Comparison of ENCODE assay signal across 15 mouse cellular contexts in the genomic region with DNA sequence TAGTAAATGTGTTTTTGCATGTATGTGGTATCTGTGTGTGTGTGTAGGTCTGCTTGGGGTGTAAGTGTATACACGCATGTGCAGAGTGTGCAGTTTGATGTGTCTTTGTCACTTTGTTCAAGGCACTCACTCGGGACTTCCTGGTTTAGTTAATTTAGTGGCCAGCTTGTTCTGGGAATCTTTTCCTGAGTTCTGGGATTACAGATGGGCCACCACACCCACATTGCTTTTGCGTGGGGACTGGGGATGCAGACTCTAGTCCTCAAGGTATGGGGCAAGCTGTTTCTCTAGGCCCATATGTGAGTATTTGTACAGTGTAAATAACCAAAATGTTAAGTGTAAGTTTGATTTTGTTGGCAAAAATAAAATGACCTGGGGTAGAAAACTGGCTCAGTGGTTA.
"Had no signal": no experiment of that assay in that cellular context is flagged by ENCODE, and none has a peak within 500 bp of the region (broad histone marks: within the 10 kb centered on the region; RNA-seq: fewer than 3 reads in every experiment).

No protein-coding gene starts in this region.

- H3K27me3 ChIP-seq: limb, embryonic 12.5 days; neural tube, embryonic 15.5 days had no signal

- H3K4me1 ChIP-seq: limb, embryonic 12.5 days had no signal

- H3K4me2 ChIP-seq: limb, embryonic 12.5 days; lung, embryonic 14.5 days; neural tube, embryonic 15.5 days had no signal

- H3K4me3 ChIP-seq: limb, embryonic 12.5 days; midbrain, embryonic 10.5 days; myocyte; neural tube, embryonic 15.5 days had no signal

- H3K9me3 ChIP-seq: limb, embryonic 12.5 days; midbrain, embryonic 10.5 days; neural tube, embryonic 15.5 days had no signal

- H3K9ac ChIP-seq: limb, embryonic 12.5 days; lung, embryonic 14.5 days; neural tube, embryonic 15.5 days had no signal

- H3K27ac ChIP-seq: limb, embryonic 12.5 days; midbrain, embryonic 10.5 days; neural tube, embryonic 15.5 days; stomach, postnatal 0 days had no signal

- H3K36me3 ChIP-seq: neural tube, embryonic 15.5 days had no signal

- DNase-seq: kidney, adult 18-20 months; kidney, postnatal 10 days; kidney, postnatal 4 days; lung, embryonic 14.5 days; lung, postnatal 10 days; lung, postnatal 4 days; midbrain, embryonic 14.5 days; right cerebral cortex, adult 18-20 months; right cerebral cortex, postnatal 25 days; thymus, postnatal 4 days had no signal
